In the genomic region with DNA sequence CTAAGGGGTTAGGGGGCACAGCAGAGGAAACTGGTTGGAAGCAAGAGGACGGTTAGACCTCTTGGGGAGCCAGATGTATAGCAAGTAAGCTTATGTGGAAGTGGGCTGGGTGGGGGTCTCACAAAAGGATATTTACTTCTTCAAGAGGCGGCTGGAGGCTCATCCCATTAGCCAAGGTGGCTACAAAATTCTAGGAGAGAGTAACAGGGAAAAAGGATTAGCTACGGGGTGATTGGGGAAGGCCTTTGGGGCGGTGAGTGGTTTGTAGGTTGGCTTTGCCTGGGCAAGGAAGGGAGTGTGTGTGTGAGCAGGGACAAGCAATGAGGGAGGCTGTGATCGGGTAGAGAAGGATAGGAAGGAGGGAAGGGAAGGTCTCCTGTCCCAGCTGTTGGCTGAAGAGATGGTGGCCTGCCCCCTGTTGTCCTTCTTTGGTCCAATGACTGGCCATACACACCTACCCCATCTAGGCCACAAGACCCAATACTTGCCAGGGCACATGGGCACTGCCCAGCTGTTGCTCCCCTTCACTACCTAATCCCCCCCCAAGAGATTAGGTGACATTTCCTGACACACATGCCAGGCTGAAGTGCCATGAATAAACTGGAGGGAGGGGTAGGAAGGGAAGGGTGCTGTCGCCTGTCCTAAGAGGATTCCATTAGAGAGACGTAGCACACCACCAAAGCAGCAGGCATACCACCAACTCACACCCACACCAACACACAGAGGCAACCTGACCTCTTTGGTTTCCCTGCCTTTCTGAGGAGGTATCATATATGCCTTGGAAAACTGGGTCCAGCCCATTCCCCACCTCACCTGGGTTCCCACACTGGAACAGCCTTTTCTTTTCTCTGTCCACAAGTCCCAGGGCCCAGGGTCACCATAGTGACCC, we compare ENCODE assay signal across 9 mouse cellular contexts. TPM values are rescaled to one million over a fixed set of nuclear protein-coding genes. Genes with fewer than 3 reads are reported as not detected.
DNase-seq lines count a peak whose midpoint lies in the region; ATAC-seq and TF ChIP-seq lines count a peak whose summit lies in the region.
"Had no signal": no experiment of that assay in that cellular context is flagged by ENCODE, and none has a peak within 500 bp of the region (broad histone marks: within the 10 kb centered on the region; RNA-seq: fewer than 3 reads in every experiment).

No protein-coding gene starts in this region.

- H3K4me1 ChIP-seq in heart, embryonic 11.5 days (ENCODE audit: control insufficient read depth, insufficient read depth, low read length): peaks cover 19% of the 10 kb centered on the region
- H3K4me1 ChIP-seq in heart, adult 2 months (ENCODE audit: control insufficient read depth, insufficient read depth, low read length): peaks cover 7% of the 10 kb centered on the region
- H3K4me1 ChIP-seq in MEL (ENCODE audit: control insufficient read depth in 1 of 2, insufficient read depth in 2 of 2, low read length in 2 of 2): peaks cover 0 to 11% of the 10 kb centered on the region in 2 experiments; a peak in 3 of 4 replicates
- peaks cover 33% of the 10 kb centered on the region for H3K4me1 ChIP-seq in hindbrain, embryonic 14.5 days (replicated peaks; ENCODE audit: control insufficient read depth, insufficient read depth, low read length)
- peaks cover 35% of the 10 kb centered on the region for H3K4me1 ChIP-seq in midbrain, embryonic 12.5 days

- peak overlapping the region; percentile 100; the same call in 1 of the 2 replicates for H3K4me3 ChIP-seq in heart, embryonic 11.5 days (ENCODE audit: low read depth, low read length)
- H3K4me3 ChIP-seq in heart, adult 2 months: no peak overlapping the region
- H3K4me3 ChIP-seq in MEL (ENCODE audit: control insufficient read depth in 1 of 2, insufficient read depth in 1 of 2, low read depth in 2 of 2, low read length in 2 of 2): peak overlapping the region in 1 of 2 experiments; percentile 72; a peak in 2 of 4 replicates
- H3K4me3 ChIP-seq in hindbrain, embryonic 14.5 days (replicated peaks; ENCODE audit: low read length): peak overlapping the region; percentile 77; the same call in 1 of the 2 replicates
- peak overlapping the region; percentile 82 for H3K4me3 ChIP-seq in midbrain, embryonic 12.5 days

- H3K36me3 ChIP-seq in heart, embryonic 11.5 days (ENCODE audit: control insufficient read depth, insufficient read depth, low read length): peaks cover 31% of the 10 kb centered on the region
- H3K36me3 ChIP-seq in heart, adult 2 months (ENCODE audit: control insufficient read depth, insufficient read depth, low read length): no peaks in the 10 kb centered on the region
- H3K36me3 ChIP-seq in MEL (ENCODE audit: control insufficient read depth in 1 of 2, insufficient read depth in 2 of 2, low read length in 2 of 2): peaks cover 10 to 12% of the 10 kb centered on the region in 2 experiments
- peaks cover 43% of the 10 kb centered on the region for H3K36me3 ChIP-seq in hindbrain, embryonic 14.5 days (replicated peaks; ENCODE audit: control insufficient read depth, insufficient read depth)
- peaks cover 40% of the 10 kb centered on the region for H3K36me3 ChIP-seq in midbrain, embryonic 12.5 days

- H3K9me3 ChIP-seq in heart, embryonic 11.5 days (replicated peaks; ENCODE audit: control insufficient read depth, low read length): no peaks in the 10 kb centered on the region
- no peaks in the 10 kb centered on the region for H3K9me3 ChIP-seq in MEL (replicated peaks; ENCODE audit: insufficient read depth, low read length)
- no peaks in the 10 kb centered on the region for H3K9me3 ChIP-seq in hindbrain, embryonic 14.5 days (ENCODE audit: control insufficient read depth, low read length)
- H3K9me3 ChIP-seq in midbrain, embryonic 12.5 days: no peaks in the 10 kb centered on the region

- TF ChIP-seq CTCF in heart, adult 2 months (IDR thresholded peaks at IDR 0.05): no peak
- TF ChIP-seq CTCF in MEL (IDR thresholded peaks at IDR 0.05 in 2 of 3, conservative IDR thresholded peaks at IDR 0.05 in 1 of 3; ENCODE audit: control insufficient read depth in 1 of 3, insufficient read depth in 1 of 3, low read depth in 2 of 3, low read length in 3 of 3, poor library complexity in 1 of 3, severe bottlenecking in 1 of 3): no peak

- no peak for TF ChIP-seq POLR2A in heart, adult 2 months (IDR thresholded peaks at IDR 0.05; ENCODE audit: insufficient read depth, low read depth, low read length)
- TF ChIP-seq POLR2A in MEL (IDR thresholded peaks at IDR 0.05; ENCODE audit: control insufficient read depth in 1 of 2, insufficient read depth in 1 of 2, low read depth in 1 of 2, low read length in 2 of 2, poor library complexity in 1 of 2): no peak

- no peaks in the 10 kb centered on the region for H3K27me3 ChIP-seq in heart, embryonic 11.5 days (ENCODE audit: control insufficient read depth, insufficient read depth, low read length)
- no peaks in the 10 kb centered on the region for H3K27me3 ChIP-seq in heart, adult 2 months (ENCODE audit: control insufficient read depth, insufficient read depth, low read length)
- H3K27me3 ChIP-seq in MEL (ENCODE audit: control insufficient read depth in 1 of 2, insufficient read depth in 2 of 2, low read length in 2 of 2): no peaks in the 10 kb centered on the region
- no peaks in the 10 kb centered on the region for H3K27me3 ChIP-seq in hindbrain, embryonic 14.5 days (ENCODE audit: control insufficient read depth, insufficient read depth, low read length)
- no peaks in the 10 kb centered on the region for H3K27me3 ChIP-seq in midbrain, embryonic 12.5 days

- peaks cover 3% of the 10 kb centered on the region for H3K79me2 ChIP-seq in heart, adult 2 months (replicated peaks; ENCODE audit: control insufficient read depth, insufficient read depth, low read length)
- H3K79me2 ChIP-seq in MEL (ENCODE audit: control insufficient read depth, insufficient read depth, low read length, poor library complexity): peaks cover 45% of the 10 kb centered on the region

- ATAC-seq in heart, embryonic 11.5 days (replicated peaks; ENCODE audit: insufficient number of reproducible peaks, low FRiP score, low TSS enrichment): no peak
- no peak for ATAC-seq in hindbrain, embryonic 14.5 days (ENCODE audit: low FRiP score)
- no peak for ATAC-seq in midbrain, embryonic 12.5 days (ENCODE audit: low FRiP score, low read depth)

- intact Hi-C loops in heart, adult 2 months (cut with DNase I): loop anchor here (1.0 to 5.0 kb wide), 4 partner anchors 35 to 218 kb away; a partner anchor contains a TSS
- intact Hi-C loops in left cerebral cortex, postnatal 4 days (cut with DNase I): no loop called here

- peak overlapping the region; percentile 39; the same call in 1 of the 2 replicates for H3K9ac ChIP-seq in heart, embryonic 11.5 days (ENCODE audit: low read depth, low read length)
- H3K9ac ChIP-seq in heart, adult 2 months (ENCODE audit: low read depth, low read length): no peak overlapping the region
- H3K9ac ChIP-seq in MEL (ENCODE audit: control insufficient read depth, low read depth, low read length, poor library complexity, severe bottlenecking): peak overlapping the region; percentile 99
- 0 out of 2 replicates have a peak overlapping the region, but pooled peaks have one; percentile 91 for H3K9ac ChIP-seq in hindbrain, embryonic 14.5 days
- peak overlapping the region; percentile 48; the same call in 1 of the 2 replicates for H3K9ac ChIP-seq in midbrain, embryonic 12.5 days (replicated peaks)

- H3K27ac ChIP-seq in heart, embryonic 11.5 days (ENCODE audit: low read depth, low read length): no peak overlapping the region
- H3K27ac ChIP-seq in heart, adult 2 months: no peak overlapping the region
- no peak overlapping the region for H3K27ac ChIP-seq in MEL (ENCODE audit: control insufficient read depth, low read depth, low read length)
- H3K27ac ChIP-seq in hindbrain, embryonic 14.5 days: peak overlapping the region; percentile 89; the same call in 1 of the 2 replicates
- peak overlapping the region; percentile 94 for H3K27ac ChIP-seq in midbrain, embryonic 12.5 days (replicated peaks)

- WGBS in heart, embryonic 11.5 days (ENCODE audit: insufficient replicate concordance): 81% methylated on average over 7 of the region's 7 CpGs
- WGBS in heart, adult 2 months: 60% methylated on average over 7 of the region's 7 CpGs
- whole genome bisulfite sequencing in hindbrain, embryonic 14.5 days: 73% methylated on average over 7 of the region's 7 CpGs
- 71% methylated on average over 7 of the region's 7 CpGs for WGBS in midbrain, embryonic 12.5 days

- TF ChIP-seq RAD21 in MEL (IDR thresholded peaks at IDR 0.05; ENCODE audit: low read depth, low read length): no peak

- peak overlapping the region; percentile 76 for H3K4me2 ChIP-seq in heart, embryonic 11.5 days
- peak overlapping the region; percentile 68 for H3K4me2 ChIP-seq in hindbrain, embryonic 14.5 days (replicated peaks)
- peak overlapping the region; percentile 62 for H3K4me2 ChIP-seq in midbrain, embryonic 12.5 days (replicated peaks)

- no peak for DNase-seq in heart, adult 2 months
- DNase-seq in MEL (ENCODE audit: low read depth, low spot score): no peak
- DNase-seq in hindbrain, embryonic 14.5 days (ENCODE audit: low spot score): no peak
- DNase-seq in cerebellum, adult 9-10 months: no peak
- DNase-seq in kidney, postnatal 10 days: no peak
- DNase-seq in left cerebral cortex, postnatal 4 days: no peak
- DNase-seq: thymus, adult 2 months had no signal

- TF ChIP-seq EP300 in heart, adult 2 months (IDR thresholded peaks at IDR 0.05; ENCODE audit: insufficient read depth, low read depth, low read length): no peak
- no peak for TF ChIP-seq EP300 in MEL (IDR thresholded peaks at IDR 0.05; ENCODE audit: low read depth in 1 of 2, low read length in 2 of 2)

RNA-seq across cellular contexts. Expression of a gene that starts 2.2 kb away (rescaled TPM):
- polyA plus RNA-seq in heart, embryonic 11.5 days (2014; fragmentation: Nextera tagmentation; extraction: Ambion mirVana): 179 and 194 TPM in 2 replicates
- total RNA-seq in heart, adult 2 months (2021): 10 to 100 TPM; 85.4 to 98.0 TPM
- 96.7 and 139 TPM in 2 replicates for polyA plus RNA-seq in heart, adult 2 months (2012; rRNA removed)
- total RNA-seq in MEL (2012; rRNA removed): 317 and 339 TPM in 2 replicates
- polyA plus RNA-seq in MEL (2012; ENCODE audit: insufficient read depth in 1 of 2, insufficient read length in 2 of 2, low read depth in 1 of 2, low replicate concordance in 2 of 2, missing spikeins in 1 of 2): 100 to 1,000 TPM; 254 to 715 TPM
- polyA plus RNA-seq in hindbrain, embryonic 14.5 days (2014; fragmentation: Nextera tagmentation; extraction: Ambion mirVana): 194 and 210 TPM in 2 replicates
- 643 and 658 TPM in 2 replicates for polyA plus RNA-seq in midbrain, embryonic 12.5 days (2016; fragmentation: Nextera tagmentation; extraction: Ambion mirVana)
- 100 to 1,000 TPM; 485 to 487 TPM for total RNA-seq in left cerebral cortex, postnatal 4 days (2021)

RNA-seq across cellular contexts. Expression of a gene that starts 9.5 kb away (rescaled TPM):
- 10.0 and 10.5 TPM in 2 replicates for polyA plus RNA-seq in heart, embryonic 11.5 days (2014; fragmentation: Nextera tagmentation; extraction: Ambion mirVana)
- 1 to 10 TPM; 1.5 to 2.1 TPM for total RNA-seq in heart, adult 2 months (2021)
- 8.4 and 9.7 TPM in 2 replicates for polyA plus RNA-seq in heart, adult 2 months (2012; rRNA removed)
- total RNA-seq in MEL (2012; rRNA removed): 0.20 and 0.35 TPM in 2 replicates
- under 1 TPM in 1 of 2 experiments, not detected in 1; 0.81 TPM for polyA plus RNA-seq in MEL (2012; ENCODE audit: insufficient read depth in 1 of 2, insufficient read length in 2 of 2, low read depth in 1 of 2, low replicate concordance in 2 of 2, missing spikeins in 1 of 2)
- polyA plus RNA-seq in hindbrain, embryonic 14.5 days (2014; fragmentation: Nextera tagmentation; extraction: Ambion mirVana): 53.3 and 53.8 TPM in 2 replicates
- polyA plus RNA-seq in midbrain, embryonic 12.5 days (2016; fragmentation: Nextera tagmentation; extraction: Ambion mirVana): 40.6 and 43.7 TPM in 2 replicates
- 10 to 100 TPM; 59.7 to 68.8 TPM for total RNA-seq in left cerebral cortex, postnatal 4 days (2021)

RNA-seq across cellular contexts. Expression of a gene that starts 13.3 kb away (rescaled TPM):
- 57.3 and 61.4 TPM in 2 replicates for polyA plus RNA-seq in heart, embryonic 11.5 days (2014; fragmentation: Nextera tagmentation; extraction: Ambion mirVana)
- 10 to 100 TPM; 24.4 to 26.0 TPM for total RNA-seq in heart, adult 2 months (2021)
- 55.6 and 62.6 TPM in 2 replicates for polyA plus RNA-seq in heart, adult 2 months (2012; rRNA removed)
- 78.6 and 83.4 TPM in 2 replicates for total RNA-seq in MEL (2012; rRNA removed)
- 10 to 100 TPM in 1 of 2 experiments, not detected in 1; 82.1 TPM for polyA plus RNA-seq in MEL (2012; ENCODE audit: insufficient read depth in 1 of 2, insufficient read length in 2 of 2, low read depth in 1 of 2, low replicate concordance in 2 of 2, missing spikeins in 1 of 2)
- polyA plus RNA-seq in hindbrain, embryonic 14.5 days (2014; fragmentation: Nextera tagmentation; extraction: Ambion mirVana): 52.1 and 56.9 TPM in 2 replicates
- polyA plus RNA-seq in midbrain, embryonic 12.5 days (2016; fragmentation: Nextera tagmentation; extraction: Ambion mirVana): 66.7 and 70.6 TPM in 2 replicates
- 10 to 100 TPM; 34.8 to 37.9 TPM for total RNA-seq in left cerebral cortex, postnatal 4 days (2021)

RNA-seq across cellular contexts. Expression of a gene that starts 14.3 kb away (rescaled TPM):
- 41.0 and 43.2 TPM in 2 replicates for polyA plus RNA-seq in heart, embryonic 11.5 days (2014; fragmentation: Nextera tagmentation; extraction: Ambion mirVana)
- 10 to 100 TPM in 1 of 2 experiments, 1 to 10 TPM in 1; 9.5 to 11.5 TPM for total RNA-seq in heart, adult 2 months (2021)
- polyA plus RNA-seq in heart, adult 2 months (2012; rRNA removed): 16.8 and 19.2 TPM in 2 replicates
- total RNA-seq in MEL (2012; rRNA removed): 13.4 and 16.6 TPM in 2 replicates
- 10 to 100 TPM in 1 of 2 experiments, not detected in 1; 24.6 TPM for polyA plus RNA-seq in MEL (2012; ENCODE audit: insufficient read depth in 1 of 2, insufficient read length in 2 of 2, low read depth in 1 of 2, low replicate concordance in 2 of 2, missing spikeins in 1 of 2)
- polyA plus RNA-seq in hindbrain, embryonic 14.5 days (2014; fragmentation: Nextera tagmentation; extraction: Ambion mirVana): 9.2 and 12.6 TPM in 2 replicates
- polyA plus RNA-seq in midbrain, embryonic 12.5 days (2016; fragmentation: Nextera tagmentation; extraction: Ambion mirVana): 50.5 and 54.7 TPM in 2 replicates
- total RNA-seq in left cerebral cortex, postnatal 4 days (2021): 1 to 10 TPM; 4.4 to 4.7 TPM

RNA-seq across cellular contexts. Expression of a gene that starts 32.0 kb away (rescaled TPM):
- 37.9 and 42.5 TPM in 2 replicates for polyA plus RNA-seq in heart, embryonic 11.5 days (2014; fragmentation: Nextera tagmentation; extraction: Ambion mirVana)
- total RNA-seq in heart, adult 2 months (2021): 10 to 100 TPM; 45.5 to 46.6 TPM
- 33.9 and 36.0 TPM in 2 replicates for polyA plus RNA-seq in heart, adult 2 months (2012; rRNA removed)
- 17.7 and 18.3 TPM in 2 replicates for total RNA-seq in MEL (2012; rRNA removed)
- polyA plus RNA-seq in MEL (2012; ENCODE audit: insufficient read depth in 1 of 2, insufficient read length in 2 of 2, low read depth in 1 of 2, low replicate concordance in 2 of 2, missing spikeins in 1 of 2): 10 to 100 TPM; 34.4 to 81.5 TPM
- 59.7 and 61.9 TPM in 2 replicates for polyA plus RNA-seq in hindbrain, embryonic 14.5 days (2014; fragmentation: Nextera tagmentation; extraction: Ambion mirVana)
- 48.1 and 52.4 TPM in 2 replicates for polyA plus RNA-seq in midbrain, embryonic 12.5 days (2016; fragmentation: Nextera tagmentation; extraction: Ambion mirVana)
- total RNA-seq in left cerebral cortex, postnatal 4 days (2021): 100 to 1,000 TPM; 154 TPM

Comparison
In these comparisons a context has a peak if more than half of its experiments do, and no peak if none do; other contexts are left out.
1. H3K27ac ChIP-seq: peak in hindbrain, embryonic 14.5 days (single experiment) and midbrain, embryonic 12.5 days (single experiment); none in heart, embryonic 11.5 days (single experiment), heart, adult 2 months (single experiment) and MEL (single experiment).
2. Peak in every context shown above with its lines, with median percentiles within 50 percentile points of each other: H3K4me2 ChIP-seq.